Mouse (Mus musculus): Measurements from ENCODE around the gene Osbp2. TPM values are rescaled to one million over a fixed set of nuclear protein-coding genes. Genes with fewer than 3 reads are reported as not detected.

Osbp2 gene
- polyA plus RNA-seq, 1 experiment from 2014 or later, result 12.3 TPM

- no peak overlapping the region for H3K4me2 ChIP-seq
- no peak overlapping the region for H3K27ac ChIP-seq (replicated peaks)
- 33% methylated on average over 15 of the region's 15 CpGs for WGBS
- no peaks in the 10 kb centered on the region for H3K27me3 ChIP-seq
- H3K4me1 ChIP-seq (replicated peaks), result no peaks in the 10 kb centered on the region
- H3K9ac ChIP-seq, result no peak overlapping the region
- ATAC-seq (ENCODE audit: low read depth), result no peak
- no peaks in the 10 kb centered on the region for H3K36me3 ChIP-seq
- H3K4me3 ChIP-seq, result no peak overlapping the region
- H3K9me3 ChIP-seq, result no peaks in the 10 kb centered on the region
These were observed 149.2 kb downstream of the Osbp2 start for GRCm38 (mm10) chr11:3714486-3714885.

GRCm38 (mm10) chr11:3710203-3710602, 153.5 kb downstream of the Osbp2 start:
- Histone ChIP-seq H3K4me3 (no peak overlapping the region), H3K4me2 (no peak overlapping the region), H3K27ac (replicated peaks) (no peak overlapping the region), H3K36me3 (peaks cover 3% of the 10 kb centered on the region; the same call in 1 of the 2 replicates), H3K27me3 (no peaks in the 10 kb centered on the region), H3K9me3 (no peaks in the 10 kb centered on the region), H3K9ac (no peak overlapping the region), H3K4me1 (replicated peaks) (no peaks in the 10 kb centered on the region)
- no peak for ATAC-seq (ENCODE audit: low read depth)
- WGBS, result 74% methylated on average over 14 of the region's 14 CpGs

GRCm38 (mm10) chr11:3707057-3707456, 156.6 kb downstream of the Osbp2 start:
- Histone ChIP-seq H3K27me3 (no peaks in the 10 kb centered on the region), H3K4me1 (replicated peaks) (no peaks in the 10 kb centered on the region), H3K36me3 (peaks cover 8% of the 10 kb centered on the region; the same call in 1 of the 2 replicates), H3K4me2 (no peak overlapping the region), H3K4me3 (no peak overlapping the region), H3K9ac (no peak overlapping the region), H3K27ac (replicated peaks) (no peak overlapping the region), H3K9me3 (no peaks in the 10 kb centered on the region)
- WGBS, result 88% methylated on average over 8 of the region's 8 CpGs
- no peak for ATAC-seq (ENCODE audit: low read depth)

GRCm38 (mm10) chr11:3704404-3704803, 159.3 kb downstream of the Osbp2 start:
- 78% methylated on average over 8 of the region's 8 CpGs for whole genome bisulfite sequencing
- no peak for ATAC-seq (ENCODE audit: low read depth)
- H3K4me2 ChIP-seq, result no peak overlapping the region
- H3K36me3 ChIP-seq, result peaks cover 13% of the 10 kb centered on the region; the same call in 1 of the 2 replicates
- no peak overlapping the region for H3K9ac ChIP-seq
- H3K4me1 ChIP-seq (replicated peaks), result no peaks in the 10 kb centered on the region
- H3K4me3 ChIP-seq, result no peak overlapping the region
- H3K27me3 ChIP-seq, result no peaks in the 10 kb centered on the region
- H3K27ac ChIP-seq (replicated peaks), result no peak overlapping the region
- no peaks in the 10 kb centered on the region for H3K9me3 ChIP-seq

- Histone ChIP-seq H3K36me3 (peaks cover 10% of the 10 kb centered on the region; the same call in 1 of the 2 replicates), H3K9me3 (no peaks in the 10 kb centered on the region), H3K4me2 (no peak overlapping the region), H3K27ac (replicated peaks) (no peak overlapping the region), H3K9ac (no peak overlapping the region), H3K4me1 (replicated peaks) (no peaks in the 10 kb centered on the region), H3K27me3 (no peaks in the 10 kb centered on the region), H3K4me3 (no peak overlapping the region)
- WGBS, result 72% methylated on average over 7 of the region's 7 CpGs
- no peak for ATAC-seq (ENCODE audit: low read depth)
These were observed 160.4 kb downstream of the Osbp2 start for GRCm38 (mm10) chr11:3703089-3703992.

- Histone ChIP-seq H3K27ac (replicated peaks) (no peak overlapping the region), H3K36me3 (peaks cover 23% of the 10 kb centered on the region), H3K4me3 (no peak overlapping the region), H3K27me3 (no peaks in the 10 kb centered on the region), H3K9ac (no peak overlapping the region), H3K9me3 (no peaks in the 10 kb centered on the region), H3K4me1 (replicated peaks) (no peaks in the 10 kb centered on the region), H3K4me2 (no peak overlapping the region)
- ATAC-seq (ENCODE audit: low read depth), result no peak
- 86% methylated on average over 3 of the region's 3 CpGs for WGBS
These were observed 166.3 kb downstream of the Osbp2 start for GRCm38 (mm10) chr11:3697441-3697840.

- H3K4me1 ChIP-seq (replicated peaks), result no peaks in the 10 kb centered on the region
- no peak for ATAC-seq (ENCODE audit: low read depth)
- no peak overlapping the region for H3K9ac ChIP-seq
- no peak overlapping the region for H3K4me3 ChIP-seq
- H3K27ac ChIP-seq (replicated peaks), result no peak overlapping the region
- 83% methylated on average over 5 of the region's 5 CpGs for WGBS
- H3K27me3 ChIP-seq, result no peaks in the 10 kb centered on the region
- H3K4me2 ChIP-seq, result no peak overlapping the region
- H3K9me3 ChIP-seq, result no peaks in the 10 kb centered on the region
- H3K36me3 ChIP-seq, result peaks cover 35% of the 10 kb centered on the region
These were observed 167.6 kb downstream of the Osbp2 start for GRCm38 (mm10) chr11:3696086-3696616.

- no peaks in the 10 kb centered on the region for H3K4me1 ChIP-seq (replicated peaks)
- WGBS, result 92% methylated on average over 2 of the region's 2 CpGs
- H3K36me3 ChIP-seq, result peaks cover 73% of the 10 kb centered on the region
- H3K27me3 ChIP-seq, result no peaks in the 10 kb centered on the region
- ATAC-seq (ENCODE audit: low read depth), result no peak
- H3K4me3 ChIP-seq, result no peak overlapping the region
- no peak overlapping the region for H3K27ac ChIP-seq (replicated peaks)
- H3K9ac ChIP-seq, result no peak overlapping the region
- H3K9me3 ChIP-seq, result no peaks in the 10 kb centered on the region
- no peak overlapping the region for H3K4me2 ChIP-seq
These were observed 172.0 kb downstream of the Osbp2 start for GRCm38 (mm10) chr11:3691746-3692145.

GRCm38 (mm10) chr11:3686885-3687284, 176.8 kb downstream of the Osbp2 start:
- no peak overlapping the region for H3K9ac ChIP-seq
- H3K4me2 ChIP-seq, result no peak overlapping the region
- ATAC-seq (ENCODE audit: low read depth), result no peak
- H3K36me3 ChIP-seq, result peaks cover 94% of the 10 kb centered on the region
- 86% methylated on average over 2 of the region's 2 CpGs for WGBS
- H3K4me1 ChIP-seq (replicated peaks), result 0 out of 2 replicates have a peak, but pooled peaks cover 3% of the 10 kb centered on the region
- no peaks in the 10 kb centered on the region for H3K9me3 ChIP-seq
- H3K27me3 ChIP-seq, result no peaks in the 10 kb centered on the region
- no peak overlapping the region for H3K4me3 ChIP-seq
- no peak overlapping the region for H3K27ac ChIP-seq (replicated peaks)

- ATAC-seq (ENCODE audit: low read depth), result no peak
- H3K27ac ChIP-seq (replicated peaks), result no peak overlapping the region
- 95% methylated on average over 2 of the region's 2 CpGs for WGBS
These were observed 177.4 kb downstream of the Osbp2 start for GRCm38 (mm10) chr11:3686318-3686717.

GRCm38 (mm10) chr11:3685431-3685830, 178.3 kb downstream of the Osbp2 start:
- Histone ChIP-seq H3K9ac (no peak overlapping the region), H3K27me3 (no peaks in the 10 kb centered on the region), H3K36me3 (peaks cover 92% of the 10 kb centered on the region), H3K9me3 (no peaks in the 10 kb centered on the region), H3K27ac (replicated peaks) (no peak overlapping the region), H3K4me1 (replicated peaks) (0 out of 2 replicates have a peak, but pooled peaks cover 3% of the 10 kb centered on the region), H3K4me3 (no peak overlapping the region), H3K4me2 (no peak overlapping the region)
- 92% methylated on average over 8 of the region's 8 CpGs for WGBS
- no peak for ATAC-seq (ENCODE audit: low read depth)

More at GRCm38 (mm10) chr11:3686318-3686717, 177.4 kb downstream of the Osbp2 start:
- H3K9ac ChIP-seq, result no peak overlapping the region
- no peak overlapping the region for H3K4me3 ChIP-seq
- no peaks in the 10 kb centered on the region for H3K9me3 ChIP-seq
- no peaks in the 10 kb centered on the region for H3K27me3 ChIP-seq
- H3K36me3 ChIP-seq, result peaks cover 92% of the 10 kb centered on the region
- H3K4me1 ChIP-seq (replicated peaks), result 0 out of 2 replicates have a peak, but pooled peaks cover 3% of the 10 kb centered on the region
- no peak overlapping the region for H3K4me2 ChIP-seq

- H3K4me1 ChIP-seq (replicated peaks), result 0 out of 2 replicates have a peak, but pooled peaks cover 3% of the 10 kb centered on the region
- H3K27me3 ChIP-seq, result no peaks in the 10 kb centered on the region
- no peaks in the 10 kb centered on the region for H3K9me3 ChIP-seq
- WGBS, result 92% methylated on average over 5 of the region's 5 CpGs
- no peak overlapping the region for H3K27ac ChIP-seq (replicated peaks)
- ATAC-seq (ENCODE audit: low read depth), result no peak
- H3K9ac ChIP-seq, result no peak overlapping the region
- H3K4me2 ChIP-seq, result no peak overlapping the region
- no peak overlapping the region for H3K4me3 ChIP-seq
- H3K36me3 ChIP-seq, result peaks cover 92% of the 10 kb centered on the region
These were observed 178.8 kb downstream of the Osbp2 start for GRCm38 (mm10) chr11:3684723-3685430.

Measured in neural tube, embryonic 13.5 days (tissue).